Mouse (Mus musculus): ENCODE measurements around the gene Sgca.
"Not testable (repeated sequence)": the region's sequence is repeated elsewhere in the genome, so short reads cannot be mapped to it uniquely, and the experiment has no call there.

Sgca gene

GRCm38 (mm10) chr11:94976199-94976598, at the start of gene Sgca:
Gene Sgca, minus strand, starts transcription at chr11:94976327.
- DNase-seq (ENCODE audit: low spot score in 2 of 2) = no peak

- no peak for DNase-seq (ENCODE audit: low spot score in 2 of 2)
Measured at GRCm38 (mm10) chr11:95025227-95026012, 49.3 kb upstream of the Sgca start.

- DNase-seq (ENCODE audit: low spot score in 2 of 2) = no peak
Measured at GRCm38 (mm10) chr11:95024439-95025184, 48.5 kb upstream of the Sgca start.

DNA sequence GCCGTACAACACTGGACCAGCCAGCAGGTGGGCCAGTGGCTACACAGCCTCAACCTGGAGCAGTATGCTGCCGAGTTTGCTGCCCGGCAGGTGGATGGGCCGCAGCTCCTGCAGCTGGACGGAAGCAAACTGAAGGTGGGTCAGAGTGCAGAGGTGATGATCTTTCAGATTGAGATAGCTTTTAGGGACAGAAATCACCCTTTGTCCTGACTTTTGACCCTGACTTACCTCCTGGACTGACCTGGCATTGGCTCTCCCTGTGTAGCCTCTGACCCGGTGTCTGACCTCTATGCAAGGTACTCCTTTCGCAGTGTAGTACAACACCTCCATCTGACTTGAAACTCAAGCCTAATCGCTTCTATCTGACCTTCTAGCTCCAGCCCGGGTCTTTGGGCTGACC, 47.4 kb upstream of the Sgca start:
- DNase-seq (ENCODE audit: low spot score in 2 of 2) = no peak

DNA sequence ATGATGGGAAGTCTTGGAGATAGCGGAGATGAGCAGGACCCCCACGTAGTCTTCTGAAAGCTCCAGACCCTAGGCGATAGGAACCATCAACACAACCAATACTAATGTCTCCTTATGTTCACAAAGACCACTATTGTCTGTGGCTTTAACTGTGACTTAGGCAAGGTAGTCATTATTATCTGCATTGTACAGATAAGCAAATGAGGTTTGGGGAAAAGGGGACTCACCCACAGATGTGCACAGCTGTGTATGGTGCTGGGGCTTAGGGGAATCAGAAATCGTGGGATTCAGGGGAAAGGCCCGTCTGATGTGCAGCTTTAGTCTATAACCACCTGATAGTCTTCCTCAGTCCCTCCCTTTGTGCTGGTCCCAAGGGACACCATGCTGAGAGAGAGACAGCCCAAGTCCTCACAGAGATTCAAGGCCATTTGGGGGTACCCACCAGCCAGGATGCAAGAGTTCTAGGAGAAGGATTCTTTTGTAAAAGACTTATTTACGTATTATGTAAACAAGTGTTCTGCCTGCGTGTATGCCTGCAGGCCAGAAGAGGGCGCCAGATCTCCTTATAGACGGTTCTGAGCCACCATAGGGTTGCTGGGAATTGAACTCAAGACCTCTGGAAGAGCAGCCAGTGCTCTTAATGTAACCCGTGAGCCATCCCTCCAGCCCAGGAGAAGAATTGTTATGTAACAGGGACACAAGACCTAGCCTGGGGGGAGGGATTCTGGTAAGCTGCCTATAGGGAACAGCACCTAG, 46.3 kb upstream of the Sgca start:
- DNase-seq (ENCODE audit: low spot score in 2 of 2) = no peak

- no peak for DNase-seq (ENCODE audit: low spot score in 2 of 2)
Measured at GRCm38 (mm10) chr11:95015484-95015883, 39.4 kb upstream of the Sgca start.

DNA sequence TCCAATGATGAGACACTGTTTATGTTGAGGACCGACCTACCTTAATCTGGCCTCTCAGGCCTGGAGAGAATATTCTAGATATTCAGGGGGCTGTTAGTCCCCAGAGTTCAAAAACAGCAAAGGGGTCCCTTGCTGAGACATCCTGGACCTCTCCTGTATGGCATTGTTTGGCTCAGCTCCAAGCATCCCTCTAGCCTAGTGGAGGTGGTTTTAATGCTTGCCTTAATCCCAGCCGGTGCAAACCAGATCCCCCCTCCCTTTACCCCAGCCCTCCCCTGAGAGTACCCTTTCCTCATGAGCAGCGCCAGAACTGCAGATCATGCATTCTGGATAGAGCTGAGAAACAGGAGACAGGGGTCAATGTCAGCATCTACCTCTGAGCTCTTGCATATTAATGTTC, 36.4 kb upstream of the Sgca start:
- DNase-seq (ENCODE audit: low spot score in 2 of 2) = no peak

DNA sequence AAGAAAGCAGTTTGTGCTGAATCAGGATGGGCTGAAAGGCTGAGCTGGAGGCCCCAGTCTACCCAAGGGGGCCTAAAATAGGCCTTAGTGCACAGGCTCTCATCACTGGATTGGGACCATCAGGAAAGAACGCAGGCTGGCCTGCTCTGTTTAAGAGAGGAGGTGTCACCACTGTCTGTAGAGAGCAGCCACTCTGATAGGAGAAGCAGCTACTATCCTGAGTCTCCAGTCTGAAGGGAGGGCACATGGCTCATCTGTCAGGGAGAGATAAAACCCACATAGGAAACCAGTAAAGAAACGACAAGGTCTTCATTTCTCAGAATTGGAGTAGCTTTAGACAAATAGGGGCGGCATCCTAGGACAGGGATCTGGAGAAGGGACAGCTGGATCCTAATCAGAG, 35.9 kb upstream of the Sgca start:
- DNase-seq (ENCODE audit: low spot score in 2 of 2) = peak; percentile 58 to 75

GRCm38 (mm10) chr11:95011416-95011815, 35.3 kb upstream of the Sgca start:
- DNase-seq (ENCODE audit: low spot score in 2 of 2) = no peak

GRCm38 (mm10) chr11:95010841-95011403, 34.8 kb upstream of the Sgca start:
- not testable (repeated sequence) for DNase-seq (ENCODE audit: low spot score in 2 of 2)

DNA sequence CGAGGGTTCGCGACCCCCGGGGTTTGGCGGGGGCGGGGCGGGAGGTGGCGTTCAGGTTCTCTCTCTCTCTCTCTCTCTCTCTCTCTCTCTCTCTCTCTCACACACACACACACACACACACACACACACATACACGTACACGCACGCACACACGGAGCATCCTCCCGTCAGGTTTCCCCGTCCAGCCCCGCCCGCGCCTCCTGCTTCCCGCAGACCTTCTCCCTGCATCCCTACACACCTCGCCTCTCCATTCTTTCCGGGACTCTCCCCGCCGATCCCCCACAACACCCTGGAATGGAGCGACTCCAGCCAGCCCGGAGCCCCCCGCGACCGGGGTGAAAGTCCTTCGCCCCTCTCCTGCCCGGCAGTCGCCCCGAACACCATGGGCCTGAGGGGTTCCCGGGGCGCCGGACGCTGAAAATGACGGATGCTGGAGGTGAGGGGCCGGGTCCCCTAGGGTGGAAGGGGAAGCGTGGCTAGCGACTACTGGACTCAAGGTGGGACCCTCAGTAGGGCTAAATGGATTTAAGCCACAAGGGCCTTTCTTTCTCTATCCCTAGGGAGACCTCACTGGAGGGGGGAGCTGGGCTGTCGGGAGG, 34.1 kb upstream of the Sgca start:
- no peak for DNase-seq (ENCODE audit: low spot score in 2 of 2)

GRCm38 (mm10) chr11:95009629-95010014, 33.5 kb upstream of the Sgca start, which contains the start of gene Samd14:
Gene Samd14, plus strand, starts transcription at chr11:95009879.
- no peak for DNase-seq (ENCODE audit: low spot score in 2 of 2)

DNA sequence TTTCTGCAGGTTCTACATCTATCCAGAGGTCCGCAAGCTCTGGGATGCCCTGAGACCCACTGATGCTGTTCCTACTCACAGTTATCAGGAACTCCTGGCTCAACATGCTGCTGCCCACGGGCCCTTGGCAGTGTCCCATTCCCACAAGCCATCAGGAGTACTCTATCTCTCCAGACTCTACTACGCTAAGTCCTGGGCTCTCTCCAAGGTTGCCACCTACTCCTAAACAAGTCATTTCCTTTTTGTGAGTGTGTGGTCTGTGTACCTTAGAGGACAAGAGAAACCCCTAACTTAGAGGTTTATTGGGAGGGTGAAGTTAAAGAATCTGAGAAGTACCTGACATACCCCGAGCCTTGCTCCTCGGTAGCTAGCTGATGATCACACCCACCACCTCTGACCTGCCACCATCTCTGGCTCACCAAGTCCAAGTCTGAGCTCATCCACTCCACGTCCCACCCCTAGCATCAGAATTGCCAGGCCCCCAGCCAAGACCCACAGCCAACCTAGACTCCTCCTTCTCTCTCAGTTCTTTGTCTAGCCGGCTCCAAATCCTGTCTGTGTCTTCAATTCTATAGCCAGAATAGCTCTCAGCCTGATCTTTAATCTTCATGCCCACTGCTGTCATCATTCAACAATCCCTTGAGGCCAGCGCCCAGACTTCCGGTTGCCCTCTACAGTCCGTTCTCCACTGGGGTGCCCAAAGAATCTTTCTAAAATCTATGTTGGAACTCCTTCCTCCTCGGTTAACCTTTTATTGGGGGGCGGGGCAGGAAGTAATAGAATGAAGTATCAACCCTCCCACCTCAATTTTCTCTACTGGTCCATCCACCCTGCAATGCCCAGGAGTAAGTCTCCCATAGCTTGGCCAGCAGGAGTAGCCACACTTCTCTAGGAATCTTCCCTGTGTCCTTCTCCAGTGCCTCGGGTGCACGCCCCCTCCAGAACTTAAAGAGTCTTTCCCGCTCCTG, 32.8 kb upstream of the Sgca start:
- no peak for DNase-seq (ENCODE audit: low spot score in 2 of 2)

GRCm38 (mm10) chr11:95007418-95007817, 31.3 kb upstream of the Sgca start:
- DNase-seq (ENCODE audit: low spot score in 2 of 2) = no peak

- DNase-seq (ENCODE audit: low spot score in 2 of 2) = peak; percentile 86 to 87
Measured at GRCm38 (mm10) chr11:95006525-95007219, 30.5 kb upstream of the Sgca start.

DNA sequence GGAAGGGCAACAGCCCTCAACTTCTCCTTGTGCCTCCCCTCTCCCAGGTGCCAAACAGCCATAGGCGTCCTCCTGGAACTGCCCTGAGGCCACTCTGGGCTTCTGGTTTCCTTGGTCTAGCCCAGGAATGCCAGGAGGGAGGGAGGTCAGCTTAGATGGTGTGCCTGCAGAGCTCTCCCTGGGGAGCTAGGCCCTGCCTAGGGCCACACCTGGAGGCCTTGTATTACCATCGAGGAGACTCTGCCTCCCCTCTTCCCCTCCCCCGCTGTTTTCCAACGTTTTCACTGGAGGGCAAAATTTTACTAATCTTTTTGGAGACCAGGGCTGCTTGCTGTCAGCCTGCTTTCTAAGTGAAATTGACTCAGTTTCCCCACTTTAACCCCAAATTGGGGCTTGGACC, 29.9 kb upstream of the Sgca start:
- no peak for DNase-seq (ENCODE audit: low spot score in 2 of 2)

GRCm38 (mm10) chr11:95004937-95005198, 28.7 kb upstream of the Sgca start:
- DNase-seq (ENCODE audit: low spot score in 2 of 2) = no peak

GRCm38 (mm10) chr11:95004136-95004936, 28.2 kb upstream of the Sgca start:
- DNase-seq (ENCODE audit: low spot score in 2 of 2) = no peak

GRCm38 (mm10) chr11:95002705-95003104, 26.6 kb upstream of the Sgca start:
- DNase-seq (ENCODE audit: low spot score in 2 of 2) = no peak
